Comparison of ENCODE assay signal across 8 mouse cellular contexts in genomic region chr14:31130236-31131220, GRCm38 (mm10). TPM values are rescaled to one million over a fixed set of nuclear protein-coding genes. Genes with fewer than 3 reads are reported as not detected.
DNase-seq lines count a peak whose midpoint lies in the region; ATAC-seq lines count a peak whose summit lies in the region.

Gene Nt5dc2, plus strand, starts transcription at chr14:31131053.

- peak within 1 kb of the TSS; percentile 84 for H3K27ac ChIP-seq in embryonic facial prominence, embryonic 14.5 days (replicated peaks; ENCODE audit: low read depth, low read length)
- peak within 1 kb of the TSS; percentile 89 for H3K27ac ChIP-seq in kidney, embryonic 15.5 days
- H3K27ac ChIP-seq in liver, embryonic 16.5 days (ENCODE audit: low read length): peak within 1 kb of the TSS; percentile 70
- H3K27ac ChIP-seq in neural tube, embryonic 12.5 days: peak within 1 kb of the TSS; percentile 79

- WGBS in embryonic facial prominence, embryonic 14.5 days: 13% methylated on average over 22 of the region's 63 CpGs
- WGBS in kidney, embryonic 15.5 days: 3% methylated on average over 63 of the region's 63 CpGs
- WGBS in liver, embryonic 16.5 days (ENCODE audit: insufficient replicate concordance): 5% methylated on average over 56 of the region's 63 CpGs
- 5% methylated on average over 62 of the region's 63 CpGs for WGBS in neural tube, embryonic 12.5 days

- peak; percentile 82 for DNase-seq in 416B (ENCODE audit: low read depth)
- DNase-seq in adrenal gland, adult 2 months: peak; percentile 94
- DNase-seq in embryonic facial prominence, embryonic 14.5 days (ENCODE audit: low spot score): peak; percentile 97
- peak; percentile 85 to 88 for DNase-seq in heart, adult 9 months (ENCODE audit: low spot score in 2 of 2)
- DNase-seq in testis, postnatal 10 days (ENCODE audit: low spot score): peak; percentile 91

- peak within 1 kb of the TSS; percentile 74 for H3K4me2 ChIP-seq in embryonic facial prominence, embryonic 14.5 days (ENCODE audit: low read depth, low read length)
- peak within 1 kb of the TSS; percentile 83 for H3K4me2 ChIP-seq in kidney, embryonic 15.5 days
- H3K4me2 ChIP-seq in liver, embryonic 16.5 days (ENCODE audit: low read depth, low read length): peak within 1 kb of the TSS; percentile 92
- peak within 1 kb of the TSS; percentile 85 for H3K4me2 ChIP-seq in neural tube, embryonic 12.5 days (replicated peaks)

- no peaks in the 10 kb centered on the region for H3K27me3 ChIP-seq in embryonic facial prominence, embryonic 14.5 days (replicated peaks; ENCODE audit: control insufficient read depth, insufficient read depth, low read length)
- no peaks in the 10 kb centered on the region for H3K27me3 ChIP-seq in kidney, embryonic 15.5 days
- no peaks in the 10 kb centered on the region for H3K27me3 ChIP-seq in liver, embryonic 16.5 days (ENCODE audit: control insufficient read depth, insufficient read depth, low read depth, low read length)
- no peaks in the 10 kb centered on the region for H3K27me3 ChIP-seq in neural tube, embryonic 12.5 days (replicated peaks)

- H3K4me1 ChIP-seq in embryonic facial prominence, embryonic 14.5 days (ENCODE audit: control insufficient read depth, insufficient read depth, low read length): peaks cover 54% of the 10 kb centered on the region
- peaks cover 60% of the 10 kb centered on the region for H3K4me1 ChIP-seq in kidney, embryonic 15.5 days
- peaks cover 63% of the 10 kb centered on the region for H3K4me1 ChIP-seq in liver, embryonic 16.5 days (ENCODE audit: control insufficient read depth, low read depth, low read length)
- H3K4me1 ChIP-seq in neural tube, embryonic 12.5 days: peaks cover 51% of the 10 kb centered on the region

- ATAC-seq in embryonic facial prominence, embryonic 14.5 days (ENCODE audit: low read depth): peak; percentile 76
- peak; percentile 84 for ATAC-seq in kidney, embryonic 15.5 days (replicated peaks; ENCODE audit: low FRiP score)
- ATAC-seq in liver, embryonic 16.5 days (ENCODE audit: low read depth): peak; percentile 68
- peak; percentile 82 for ATAC-seq in neural tube, embryonic 12.5 days (ENCODE audit: low FRiP score, low read depth)

- peak within 1 kb of the TSS; percentile 90 for H3K4me3 ChIP-seq in embryonic facial prominence, embryonic 14.5 days (ENCODE audit: low read depth, low read length)
- peak within 1 kb of the TSS; percentile 82 for H3K4me3 ChIP-seq in kidney, embryonic 15.5 days (replicated peaks)
- peak within 1 kb of the TSS; percentile 83 for H3K4me3 ChIP-seq in liver, embryonic 16.5 days (ENCODE audit: low read depth, low read length)
- peak within 1 kb of the TSS; percentile 93 for H3K4me3 ChIP-seq in neural tube, embryonic 12.5 days

- H3K9ac ChIP-seq in embryonic facial prominence, embryonic 14.5 days (ENCODE audit: low read depth, low read length): peak within 1 kb of the TSS; percentile 90
- H3K9ac ChIP-seq in kidney, embryonic 15.5 days: peak within 1 kb of the TSS; percentile 78
- H3K9ac ChIP-seq in liver, embryonic 16.5 days (ENCODE audit: low read depth, low read length): peak within 1 kb of the TSS; percentile 86
- H3K9ac ChIP-seq in neural tube, embryonic 12.5 days: peak within 1 kb of the TSS; percentile 96

- no peaks in the 10 kb centered on the region for H3K9me3 ChIP-seq in embryonic facial prominence, embryonic 14.5 days (ENCODE audit: control insufficient read depth, low read length)
- no peaks in the 10 kb centered on the region for H3K9me3 ChIP-seq in kidney, embryonic 15.5 days (replicated peaks)
- no peaks in the 10 kb centered on the region for H3K9me3 ChIP-seq in liver, embryonic 16.5 days (replicated peaks; ENCODE audit: control insufficient read depth, low read length)
- no peaks in the 10 kb centered on the region for H3K9me3 ChIP-seq in neural tube, embryonic 12.5 days

- H3K36me3 ChIP-seq in embryonic facial prominence, embryonic 14.5 days (ENCODE audit: control insufficient read depth, insufficient read depth, low read length): peaks cover 14% of the 10 kb centered on the region
- H3K36me3 ChIP-seq in kidney, embryonic 15.5 days: peaks cover 14% of the 10 kb centered on the region
- H3K36me3 ChIP-seq in liver, embryonic 16.5 days (ENCODE audit: control insufficient read depth, insufficient read depth): peaks cover 6% of the 10 kb centered on the region; the same call in 1 of the 2 replicates
- peaks cover 13% of the 10 kb centered on the region for H3K36me3 ChIP-seq in neural tube, embryonic 12.5 days

RNA-seq across cellular contexts. Expression of gene Nt5dc2, which starts in this region (rescaled TPM):
- 10 to 100 TPM; 22.5 to 33.3 TPM for total RNA-seq in adrenal gland, adult 2 months (2021)
- polyA plus RNA-seq in adrenal gland, adult 2 months (2012; rRNA removed): 107 and 124 TPM in 2 replicates
- polyA plus RNA-seq in embryonic facial prominence, embryonic 14.5 days (2014; fragmentation: Nextera tagmentation; extraction: Ambion mirVana): 362 and 371 TPM in 2 replicates
- polyA plus RNA-seq in kidney, embryonic 15.5 days (2015; fragmentation: Nextera tagmentation; extraction: Ambion mirVana): 373 and 384 TPM in 2 replicates
- polyA plus RNA-seq in liver, embryonic 16.5 days (2015; fragmentation: Nextera tagmentation; extraction: Ambion mirVana): 149 and 179 TPM in 2 replicates
- 437 and 462 TPM in 2 replicates for polyA plus RNA-seq in neural tube, embryonic 12.5 days (2016; fragmentation: Nextera tagmentation; extraction: Ambion mirVana)

Comparison
In these comparisons a context has a peak if more than half of its experiments do, and no peak if none do; other contexts are left out.
1. Peak in every context shown above with its lines: DNase-seq, ATAC-seq, H3K4me3 ChIP-seq and H3K27ac ChIP-seq.